Mouse (Mus musculus) adrenal gland, postnatal 36 days (tissue): ENCODE data around the gene Nosip. TPM values are rescaled to one million over a fixed set of nuclear protein-coding genes. Genes with fewer than 3 reads are reported as not detected.
"Not testable (repeated sequence)": the region's sequence is repeated elsewhere in the genome, so short reads cannot be mapped to it uniquely, and the experiment has no call there.

Source experiments
- DNase-seq, 2 experiments: peaks; one replicate each; pipeline ENCODE4 v3.0.0; 2021; ENCODE audit warnings: mixed read lengths in 1 of 2
- microRNA-seq: library from miRNA; unstranded; fragments of <30 nt; microRNA quantifications from one replicate; pipeline ENCODE4 v1.2.0, GENCODE M21; 2021
- total RNA-seq, 2 experiments: library from RNA; stranded (reverse); gene quantifications; 2 replicates each; pipeline ENCODE4 v1.2.3; 2021

The Nosip gene
- total RNA-seq, 2 experiments from 2014 or later: 50.5 to 65.3 TPM

GRCm38 (mm10) chr7:45112529-45112928 lies 50.3 kb downstream of the Nosip start:
- no peak for DNase-seq

GRCm38 (mm10) chr7:45113476-45113875 lies 51.2 kb downstream of the Nosip start:
- no peak for DNase-seq

DNA sequence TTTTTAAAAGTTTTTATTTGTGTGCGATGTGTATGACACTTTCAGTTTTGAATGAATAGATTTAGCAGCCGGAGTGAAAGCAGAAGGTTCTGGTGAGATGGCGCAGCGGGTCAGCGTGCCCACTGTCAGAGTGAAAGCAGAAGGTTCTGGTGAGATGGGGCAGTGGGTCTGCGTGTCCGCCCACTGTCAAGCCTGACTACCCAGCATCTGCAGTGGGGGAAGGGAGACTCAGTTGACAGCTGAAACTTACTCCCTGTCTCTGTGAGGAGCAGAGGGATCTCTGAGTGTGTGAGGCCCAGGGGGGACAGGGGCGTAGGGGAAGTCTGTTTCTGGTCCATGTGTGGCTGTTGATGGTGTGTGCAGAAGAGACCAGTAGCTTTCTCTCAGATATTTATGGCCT lies 55.3 kb downstream of the Nosip start:
- no peak for DNase-seq

- DNase-seq: no peak
These were observed 56.1 kb downstream of the Nosip start for GRCm38 (mm10) chr7:45118336-45118735.

DNA sequence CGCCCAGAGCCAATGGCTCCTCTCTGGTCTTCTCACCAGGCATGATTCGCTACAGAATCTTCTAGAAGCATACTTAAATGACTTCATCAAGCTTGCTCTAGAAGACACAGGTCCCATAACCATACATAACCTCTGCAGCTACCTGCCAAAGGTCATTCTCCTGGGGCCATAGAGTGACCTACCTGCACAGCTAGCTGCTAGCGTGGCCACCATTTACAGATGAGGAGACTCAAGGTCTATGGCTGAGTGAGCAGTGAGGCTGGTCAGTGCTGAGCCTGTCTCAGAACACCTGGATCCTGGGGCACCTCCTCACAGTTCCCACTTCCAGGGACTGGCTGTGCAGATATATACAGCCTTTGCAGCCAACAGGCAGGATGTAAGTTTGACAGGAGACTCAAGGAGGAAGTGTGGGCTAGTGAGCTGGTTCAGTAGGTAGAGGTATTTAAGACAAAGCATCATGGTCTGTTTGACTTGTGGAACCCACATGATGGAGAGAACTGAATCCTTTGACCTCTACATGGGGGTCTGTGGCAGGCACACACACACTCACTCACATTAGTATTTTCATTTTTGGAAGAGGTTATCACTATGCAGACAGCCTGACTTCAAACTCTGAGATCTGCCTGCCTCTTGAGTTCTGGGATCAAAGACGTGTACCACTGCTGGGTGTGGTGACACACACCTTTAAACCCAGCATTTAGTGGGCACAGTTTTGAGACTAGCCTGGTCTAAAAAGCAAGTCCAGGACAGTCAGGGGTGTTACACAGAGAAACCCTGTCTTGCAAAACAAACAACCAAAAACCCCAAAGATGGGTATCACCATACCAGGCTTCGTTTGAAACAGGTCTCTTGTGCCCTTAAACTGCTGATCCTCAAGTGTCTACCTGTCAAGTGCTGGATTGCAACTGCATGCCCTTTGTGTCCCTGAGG lies 57.8 kb downstream of the Nosip start:
- DNase-seq: no peak

DNA sequence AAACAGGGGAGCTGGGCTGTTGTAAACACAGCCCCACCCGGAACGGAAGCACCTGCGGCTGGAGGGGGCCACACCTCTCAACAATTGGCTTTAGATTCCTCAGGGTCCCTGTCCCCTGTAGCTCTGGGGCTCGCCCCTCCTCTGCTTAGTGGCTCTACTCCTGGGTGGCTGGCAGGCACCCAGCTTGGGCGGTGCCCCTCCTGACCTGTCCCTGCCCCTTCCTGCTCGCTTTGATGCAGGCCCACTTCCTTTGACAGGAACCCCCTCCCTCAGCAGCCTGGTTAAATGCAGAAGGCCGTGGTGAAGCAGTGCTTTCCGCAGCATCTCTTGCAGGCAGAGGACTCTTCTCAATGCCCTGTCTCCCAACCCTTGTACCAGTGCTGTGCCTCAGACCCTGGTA lies 59.2 kb downstream of the Nosip start:
- peak; percentile 58 to 77 for DNase-seq

GRCm38 (mm10) chr7:45121966-45122365 lies 59.7 kb downstream of the Nosip start:
- DNase-seq: no peak

GRCm38 (mm10) chr7:45122561-45123185 lies 60.4 kb downstream of the Nosip start:
- no peak for DNase-seq

GRCm38 (mm10) chr7:45123186-45123570 lies 60.9 kb downstream of the Nosip start:
- DNase-seq: peak in 1 of 2 experiments; percentile 74

GRCm38 (mm10) chr7:45124224-45125143 lies 62.3 kb downstream of the Nosip start, which contains the start of gene Rps11:
Gene Rps11 (minus strand): TSS chr7:45124439.
- peak; percentile 99 for DNase-seq

DNA sequence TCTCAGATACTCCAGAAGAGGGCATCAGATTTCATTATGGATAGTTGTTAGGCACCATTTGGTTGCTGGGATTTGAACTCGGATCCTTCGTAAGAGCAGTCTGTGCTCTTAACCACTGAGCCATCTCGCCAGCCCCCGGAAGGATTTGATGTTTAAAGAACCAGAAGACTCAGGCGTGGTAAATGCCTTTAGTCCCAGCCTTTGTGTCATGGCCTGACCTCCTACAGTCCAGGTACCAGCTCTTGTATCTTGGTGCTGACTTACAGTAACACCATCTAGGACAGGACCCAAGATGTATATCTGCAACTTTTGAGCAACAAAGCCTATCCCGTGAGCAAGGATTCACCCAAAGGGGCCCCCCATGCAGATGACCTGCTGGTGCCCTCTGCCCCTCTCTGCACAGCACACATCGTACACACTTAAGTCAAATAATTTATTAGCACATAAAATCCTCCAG lies 62.9 kb downstream of the Nosip start:
- DNase-seq: no peak

- not testable (repeated sequence) for DNase-seq
These were observed 63.4 kb downstream of the Nosip start for GRCm38 (mm10) chr7:45125649-45126048.

- no peak for DNase-seq
These were observed 64.1 kb downstream of the Nosip start for GRCm38 (mm10) chr7:45126147-45126843.

DNA sequence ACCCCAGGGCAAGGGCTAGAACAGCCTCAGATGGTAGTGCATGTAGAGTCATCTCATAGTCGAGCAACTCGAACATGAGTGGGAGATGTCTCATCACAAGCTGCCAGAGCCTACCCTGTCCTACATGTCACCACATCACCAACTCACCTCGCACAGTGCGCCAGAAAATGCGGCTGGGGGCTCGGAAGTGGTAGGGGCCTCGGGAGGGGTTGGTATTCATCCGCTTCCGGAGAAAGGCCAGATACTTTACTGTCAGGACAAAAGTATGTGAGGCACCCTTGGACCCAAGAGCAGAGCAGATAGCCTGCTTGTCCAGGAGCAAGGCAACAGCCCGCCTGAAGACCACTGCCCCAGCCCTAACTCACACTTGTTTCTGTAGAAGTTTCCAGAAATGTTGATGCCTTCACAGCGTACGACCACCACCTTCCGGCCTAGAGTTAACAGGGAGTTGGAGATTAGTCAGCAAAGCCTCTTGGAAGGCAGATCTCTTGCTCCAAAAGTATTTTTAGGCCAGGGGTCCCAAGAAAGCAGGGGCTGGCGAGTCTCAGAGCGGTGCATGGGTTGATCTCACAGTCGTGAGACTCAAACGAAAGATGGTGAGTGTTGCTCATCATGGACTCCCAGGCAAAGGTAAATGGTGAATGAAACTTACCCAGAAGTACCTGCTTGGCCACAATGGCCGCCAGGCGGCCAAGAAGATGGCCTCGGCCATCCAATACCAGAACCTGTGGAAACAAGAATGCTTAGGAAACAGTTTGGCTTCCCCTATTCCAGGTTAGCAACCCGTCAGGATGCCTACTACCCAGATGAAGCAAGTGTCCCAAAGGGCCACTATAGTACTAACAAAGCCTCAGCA lies 64.8 kb downstream of the Nosip start:
- DNase-seq: no peak

Small RNA genes lying within 50 kb of the gene (microRNA-seq; reads per million reads assigned to microRNA genes)
- 734 reads per million, percentile 75 among the genes with 10 or more reads in this experiment for gene Mir150
- 68.2 reads per million, percentile 46 among the genes with 10 or more reads in this experiment for gene Mir5121
- gene Mir7054: not detected

Other genes with a start within 250 kb of the Nosip start
- 10 to 100 TPM; 40.9 to 42.5 TPM for gene Nup62, start 246.3 kb upstream of the Nosip start, total RNA-seq
- gene Il4i1, start 246.0 kb upstream of the Nosip start, total RNA-seq: 1 to 10 TPM; 2.0 to 2.6 TPM
- 100 to 1,000 TPM; 135 to 151 TPM for gene Atf5, start 245.8 kb upstream of the Nosip start, total RNA-seq
- gene Akt1s1, start 213.4 kb upstream of the Nosip start, total RNA-seq: 100 to 1,000 TPM; 108 to 118 TPM
- 10 to 100 TPM; 54.1 to 73.4 TPM for gene Tbc1d17, start 213.3 kb upstream of the Nosip start, total RNA-seq
- gene Pnkp, start 205.3 kb upstream of the Nosip start, total RNA-seq: 10 to 100 TPM; 41.7 to 50.6 TPM
- gene Ptov1, start 192.6 kb upstream of the Nosip start, total RNA-seq: 100 to 1,000 TPM; 215 to 274 TPM
- gene Med25, start 169.7 kb upstream of the Nosip start, total RNA-seq: 10 to 100 TPM; 86.1 to 97.1 TPM
- 10 to 100 TPM; 24.9 to 25.8 TPM for gene Fuz, start 166.3 kb upstream of the Nosip start, total RNA-seq
- gene Ap2a1, start 132.9 kb upstream of the Nosip start, total RNA-seq: 100 to 1,000 TPM in 1 of 2 experiments, 10 to 100 TPM in 1; 95.0 to 106 TPM
- gene Tsks, start 119.2 kb upstream of the Nosip start, total RNA-seq: not detected
- gene Cpt1c, start 87.6 kb upstream of the Nosip start, total RNA-seq: 10 to 100 TPM in 1 of 2 experiments, 1 to 10 TPM in 1; 8.6 to 10.7 TPM
- 100 to 1,000 TPM; 236 to 262 TPM for gene Prmt1, start 75.9 kb upstream of the Nosip start, total RNA-seq
- gene Irf3, start 64.8 kb upstream of the Nosip start, total RNA-seq: 100 to 1,000 TPM in 1 of 2 experiments, 10 to 100 TPM in 1; 90.4 to 123 TPM
- 10 to 100 TPM; 16.5 to 17.4 TPM for gene Bcl2l12, start 63.7 kb upstream of the Nosip start, total RNA-seq
- gene Scaf1, start 46.1 kb upstream of the Nosip start, total RNA-seq: 10 to 100 TPM; 76.9 to 82.6 TPM
- gene Rras, start 44.5 kb upstream of the Nosip start, total RNA-seq: 100 to 1,000 TPM in 1 of 2 experiments, 10 to 100 TPM in 1; 98.9 to 101 TPM
- 10 to 100 TPM; 47.7 to 59.7 TPM for gene Prr12, start 9.5 kb upstream of the Nosip start, total RNA-seq
- gene Prrg2, start 248 bp downstream of the Nosip start, total RNA-seq: 10 to 100 TPM; 18.1 to 20.5 TPM
- 10 to 100 TPM; 32.2 to 38.3 TPM for gene Rcn3, start 29.8 kb downstream of the Nosip start, total RNA-seq
- gene Fcgrt, start 41.4 kb downstream of the Nosip start, total RNA-seq: 100 to 1,000 TPM; 116 to 138 TPM
- 1,000 to 10,000 TPM; 1,231 to 1,372 TPM for gene Rps11, start 62.0 kb downstream of the Nosip start, total RNA-seq
- gene Rpl13a, start 66.3 kb downstream of the Nosip start, total RNA-seq: 1,000 to 10,000 TPM; 1,621 to 1,757 TPM
- gene Gm45713, start 73.8 kb downstream of the Nosip start, total RNA-seq: not detected
- 10 to 100 TPM; 15.3 to 25.5 TPM for gene Flt3l, start 74.0 kb downstream of the Nosip start, total RNA-seq
- 10 to 100 TPM; 59.1 to 77.0 TPM for gene Pih1d1, start 91.9 kb downstream of the Nosip start, total RNA-seq
- 10 to 100 TPM; 62.7 to 76.7 TPM for gene Aldh16a1, start 92.2 kb downstream of the Nosip start, total RNA-seq
- under 1 TPM in 1 of 2 experiments, not detected in 1; 0.17 TPM for gene Slc17a7, start 101.5 kb downstream of the Nosip start, total RNA-seq
- not detected for gene Gfy, start 117.1 kb downstream of the Nosip start, total RNA-seq
- gene Pth2, start 118.6 kb downstream of the Nosip start, total RNA-seq: not detected
- gene Ccdc155, start 142.5 kb downstream of the Nosip start, total RNA-seq: not detected
- gene Dkkl1, start 149.7 kb downstream of the Nosip start, total RNA-seq: not detected
- 10 to 100 TPM; 10.6 to 15.3 TPM for gene Tead2, start 153.3 kb downstream of the Nosip start, total RNA-seq
- gene Cd37, start 176.7 kb downstream of the Nosip start, total RNA-seq: 1 to 10 TPM; 2.2 to 4.1 TPM
- gene Slc6a16, start 178.7 kb downstream of the Nosip start, total RNA-seq: not detected
- gene Slc6a21, start 215.1 kb downstream of the Nosip start, total RNA-seq: under 1 TPM in 1 of 2 experiments, not detected in 1; 0.13 TPM